Mouse (Mus musculus) spleen, adult 2 months (tissue): ENCODE results near the gene Inpp5a. TPM values are rescaled to one million over a fixed set of nuclear protein-coding genes. Genes with fewer than 3 reads are reported as not detected.

ENCODE experiments used
- DNase-seq, 2 experiments: peaks; one replicate each; pipeline versions ENCODE4 v3.0.0 to v3.0.0-alpha.2; 2012 to 2021; ENCODE audit warnings: low spot score in 2 of 2, low read depth in 1 of 2
- H3K27ac ChIP-seq: fragments of 200-500 bp; 2 replicates; pipeline ENCODE4 v1.5.1; 2012; ENCODE audit warnings: low read length, inconsistent platforms; ENCODE audit not compliant: insufficient read depth
- H3K27me3 ChIP-seq: fragments of 200-500 bp; 2 replicates; pipeline ENCODE4 v1.6.1; 2012; ENCODE audit warnings: mild to moderate bottlenecking, moderate library complexity, low read length, inconsistent platforms; ENCODE audit not compliant: control insufficient read depth, insufficient read depth
- H3K36me3 ChIP-seq: fragments of 200-500 bp; 2 replicates; pipeline ENCODE4 v1.6.1; 2012; ENCODE audit warnings: mild to moderate bottlenecking, low read length, inconsistent platforms; ENCODE audit not compliant: control insufficient read depth, insufficient read depth
- H3K4me1 ChIP-seq: fragments of 200-500 bp; 2 replicates; pipeline ENCODE4 v1.6.1; 2011; ENCODE audit warnings: inconsistent platforms; ENCODE audit not compliant: control insufficient read depth, insufficient read depth, insufficient read length
- H3K4me3 ChIP-seq: fragments of 200-500 bp; 2 replicates; pipeline ENCODE4 v1.5.1; 2011; ENCODE audit warnings: mild to moderate bottlenecking, inconsistent platforms; ENCODE audit not compliant: insufficient read depth, insufficient read length; ENCODE audit errors: extremely low read depth
- CTCF ChIP-seq: fragments of 200-500 bp; IDR thresholded peaks from 2 replicates; pipeline ENCODE4 v1.5.1; 2011; ENCODE audit warnings: mild to moderate bottlenecking, inconsistent platforms; ENCODE audit not compliant: insufficient read depth, insufficient read length, insufficient replicate concordance; ENCODE audit errors: extremely low read depth
- POLR2A ChIP-seq: fragments of 200-500 bp; IDR thresholded peaks from 2 replicates; pipeline ENCODE4 v1.6.1; 2011; ENCODE audit warnings: low read depth, low read length, inconsistent platforms
- WGBS: fragments of 180-500 bp; shearing (Covaris S2); methylation state at CpG from one replicate; pipeline ENCODE4 v1.1.7; 2018; 5-methylcytosine and 5-hydroxymethylcytosine counted together
- polyA plus RNA-seq: library from polyadenylated mRNA; depleted of rRNA; stranded (reverse); fragments of >200 nt; gene quantifications from 2 replicates; pipeline ENCODE4 v1.2.3, GENCODE M21; 2012

Inpp5a gene
- polyA plus RNA-seq, 1 experiment: 10.3 TPM

DNA sequence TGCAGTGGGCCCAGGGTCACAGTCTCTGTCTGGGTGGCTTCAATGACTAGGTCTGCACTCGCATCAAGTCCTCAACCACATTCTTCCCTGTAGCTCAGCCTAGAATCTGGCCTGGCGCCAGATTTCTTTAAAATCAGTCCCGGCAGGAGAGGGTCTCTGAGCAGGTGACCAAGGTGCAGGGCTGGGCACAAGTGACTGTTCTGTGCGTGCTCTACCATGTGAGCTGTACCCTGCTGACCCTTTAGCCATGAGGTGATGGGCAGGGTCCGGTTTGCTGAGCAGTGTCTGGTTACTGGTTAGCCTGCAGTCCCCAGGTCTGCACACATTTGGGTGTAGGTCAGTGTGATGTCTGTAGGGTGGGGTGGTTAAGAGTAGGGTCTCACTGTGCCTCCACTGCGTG is 106.9 kb downstream of the Inpp5a start:
- TF ChIP-seq POLR2A (no peak), CTCF (no peak)
- H3K4me1 ChIP-seq: no peaks in the 10 kb centered on the region
- H3K36me3 ChIP-seq: no peaks in the 10 kb centered on the region
- 89% methylated on average over 6 of the region's 6 CpGs for WGBS
- H3K4me3 ChIP-seq: no peak overlapping the region
- no peak for DNase-seq
- no peak overlapping the region for H3K27ac ChIP-seq
- H3K27me3 ChIP-seq: no peaks in the 10 kb centered on the region

- H3K4me3 ChIP-seq: no peak overlapping the region
- TF ChIP-seq CTCF (no peak), POLR2A (no peak)
- 91% methylated on average over 19 of the region's 19 CpGs for WGBS
- H3K36me3 ChIP-seq: no peaks in the 10 kb centered on the region
- no peak overlapping the region for H3K27ac ChIP-seq
- no peaks in the 10 kb centered on the region for H3K27me3 ChIP-seq
- DNase-seq: no peak
- no peaks in the 10 kb centered on the region for H3K4me1 ChIP-seq
Observed at GRCm38 (mm10) chr7:139498038-139498625, 109.2 kb downstream of the Inpp5a start.

DNA sequence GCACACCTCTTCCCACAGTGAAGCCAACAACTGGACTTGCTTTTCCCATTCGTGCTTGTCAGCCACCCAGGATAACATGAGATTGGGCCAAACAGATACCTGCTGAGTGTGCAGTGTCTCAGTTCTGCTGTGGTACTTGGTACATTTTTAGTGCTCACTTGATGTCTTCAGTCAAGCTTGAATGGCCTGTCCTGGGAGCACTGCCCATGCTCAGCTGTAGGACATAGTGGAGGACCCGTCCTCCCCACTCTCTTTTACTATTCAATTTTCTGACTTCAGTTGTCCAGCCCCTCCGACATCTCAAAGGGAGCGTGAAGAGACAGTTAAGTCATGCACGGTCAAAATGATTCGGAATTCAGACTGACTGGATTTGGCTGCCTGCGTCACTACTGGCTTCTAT is 115.2 kb downstream of the Inpp5a start:
- WGBS: 94% methylated on average over 7 of the region's 7 CpGs
- DNase-seq: no peak
- no peak for TF ChIP-seq POLR2A
- no peak for TF ChIP-seq CTCF
- Histone ChIP-seq H3K27me3 (no peaks in the 10 kb centered on the region), H3K4me3 (no peak overlapping the region), H3K27ac (no peak overlapping the region), H3K36me3 (no peaks in the 10 kb centered on the region), H3K4me1 (no peaks in the 10 kb centered on the region)

GRCm38 (mm10) chr7:139506677-139507412 is 117.9 kb downstream of the Inpp5a start:
- 87% methylated on average over 9 of the region's 9 CpGs for WGBS
- TF ChIP-seq POLR2A (no peak), CTCF (no peak)

DNA sequence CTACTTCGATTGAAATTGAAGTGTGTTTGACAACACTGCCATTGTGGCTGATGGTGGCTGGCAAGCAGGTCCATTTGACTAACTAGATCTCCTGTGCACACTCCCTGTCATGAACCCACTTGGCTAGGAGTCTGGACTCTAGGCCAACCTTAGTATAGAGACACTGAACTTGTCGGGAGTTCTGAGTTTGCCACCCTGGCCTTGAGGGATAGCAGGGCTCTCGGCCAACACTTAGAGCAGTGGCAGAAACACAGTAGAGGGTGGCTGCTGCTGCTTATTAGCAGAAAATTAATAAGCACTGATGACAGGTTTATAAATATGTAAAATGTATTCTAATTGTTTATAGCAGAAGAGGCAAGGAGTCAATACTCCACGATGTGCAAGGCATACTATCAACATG is 120.0 kb downstream of the Inpp5a start:
- Histone ChIP-seq H3K27me3 (no peaks in the 10 kb centered on the region), H3K4me1 (no peaks in the 10 kb centered on the region), H3K4me3 (no peak overlapping the region), H3K36me3 (no peaks in the 10 kb centered on the region), H3K27ac (no peak overlapping the region)
- DNase-seq: no peak
- WGBS: 89% methylated on average over 4 of the region's 4 CpGs
- TF ChIP-seq POLR2A: no peak

More at GRCm38 (mm10) chr7:139506677-139507412, 117.9 kb downstream of the Inpp5a start:
- H3K4me3 ChIP-seq: no peak overlapping the region
- H3K36me3 ChIP-seq: no peaks in the 10 kb centered on the region
- DNase-seq: no peak
- H3K27me3 ChIP-seq: no peaks in the 10 kb centered on the region
- H3K27ac ChIP-seq: no peak overlapping the region
- no peaks in the 10 kb centered on the region for H3K4me1 ChIP-seq

DNA sequence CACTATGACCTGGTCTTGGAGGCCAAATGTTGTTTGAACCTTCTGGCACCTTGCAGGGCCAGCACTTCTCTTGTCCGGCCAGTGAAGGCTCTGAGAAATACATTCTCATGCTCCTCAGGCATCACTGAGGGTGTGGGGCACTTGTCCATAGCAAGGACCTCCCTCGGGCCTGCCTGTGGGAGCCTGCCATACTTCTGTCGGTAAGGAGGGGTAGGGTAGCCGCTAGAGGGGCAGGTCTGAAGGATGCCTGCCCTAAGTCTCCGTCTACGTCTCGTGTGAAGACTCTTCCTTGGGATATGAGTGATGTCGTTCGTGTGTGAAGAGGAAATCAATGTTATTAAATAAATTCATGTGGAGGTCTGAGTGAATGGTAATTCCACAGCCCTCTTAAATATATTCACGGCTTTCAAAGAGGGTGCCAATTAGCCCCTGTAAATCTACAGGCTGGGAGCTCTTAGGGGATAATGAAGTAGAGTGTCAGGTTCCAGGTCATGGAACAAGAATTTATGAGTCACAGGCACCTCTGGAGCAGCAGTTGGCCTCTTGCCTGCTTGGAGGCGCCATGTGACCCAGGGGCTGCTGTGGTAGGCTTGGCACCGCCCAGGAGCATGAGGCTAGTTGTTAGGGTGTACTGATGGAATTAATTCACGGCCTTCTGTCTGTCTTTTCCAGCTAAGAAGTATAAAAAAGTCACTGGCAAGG is 127.2 kb downstream of the Inpp5a start:
- no peak overlapping the region for H3K4me3 ChIP-seq
- WGBS: 89% methylated on average over 13 of the region's 13 CpGs
- TF ChIP-seq CTCF (no peak), POLR2A (no peak)
- H3K27me3 ChIP-seq: no peaks in the 10 kb centered on the region
- H3K4me1 ChIP-seq: no peaks in the 10 kb centered on the region
- H3K36me3 ChIP-seq: peaks cover 3% of the 10 kb centered on the region; the same call in 1 of the 2 replicates
- DNase-seq: no peak
- no peak overlapping the region for H3K27ac ChIP-seq

- Histone ChIP-seq H3K4me3 (no peak overlapping the region), H3K27ac (no peak overlapping the region), H3K36me3 (peaks cover 3% of the 10 kb centered on the region; the same call in 1 of the 2 replicates), H3K4me1 (no peaks in the 10 kb centered on the region), H3K27me3 (no peaks in the 10 kb centered on the region)
- WGBS: 94% methylated on average over 5 of the region's 5 CpGs
- no peak for DNase-seq
- TF ChIP-seq CTCF (no peak), POLR2A (no peak)
Observed at GRCm38 (mm10) chr7:139516661-139517016, 127.7 kb downstream of the Inpp5a start.
